Mouse (Mus musculus) hindbrain, postnatal 0 days (tissue): ENCODE measurements around the gene Zfp69. TPM values are rescaled to one million over a fixed set of nuclear protein-coding genes. Genes with fewer than 3 reads are reported as not detected.

Experiments used
- ATAC-seq: fragments of 200-750 bp; cut with Nextera tagmentation; 2 replicates; pipeline ENCODE4 v1.8.0; 2017; ENCODE audit warnings: mild to moderate bottlenecking, moderate TSS enrichment, moderate library complexity
- DNase-seq: peaks from one replicate; pipeline ENCODE4 v3.0.0-alpha.2; 2015; ENCODE audit warnings: low spot score
- H3K27ac ChIP-seq: fragments of 300-500 bp; sonication (generic); 2 replicates; pipeline ENCODE4 v1.5.1; 2014; ENCODE audit warnings: mild to moderate bottlenecking
- H3K27me3 ChIP-seq: fragments of 300-500 bp; sonication (generic); 2 replicates; pipeline ENCODE4 v1.6.1; 2014; ENCODE audit warnings: low read length, mixed read lengths; ENCODE audit not compliant: insufficient read depth
- H3K36me3 ChIP-seq: fragments of 300-500 bp; sonication (generic); 2 replicates; pipeline ENCODE4 v1.6.1; 2014; ENCODE audit warnings: low read length, mixed read lengths; ENCODE audit not compliant: insufficient read depth
- H3K4me1 ChIP-seq: fragments of 300-500 bp; sonication (generic); 2 replicates; pipeline ENCODE4 v1.6.1; 2014; ENCODE audit warnings: antibody characterized with exemption, low read length, mixed read lengths; ENCODE audit not compliant: insufficient read depth
- H3K4me2 ChIP-seq: fragments of 300-500 bp; sonication (generic); 2 replicates; pipeline ENCODE4 v1.6.1; 2014; ENCODE audit warnings: low read depth, mild to moderate bottlenecking, low read length, moderate library complexity, mixed read lengths
- H3K4me3 ChIP-seq: fragments of 300-500 bp; sonication (generic); 2 replicates; pipeline ENCODE4 v1.5.1; 2014; ENCODE audit warnings: low read length
- H3K9ac ChIP-seq: fragments of 300-500 bp; sonication (generic); replicated peaks from 2 replicates; pipeline ENCODE4 v1.6.1; 2014; ENCODE audit warnings: mild to moderate bottlenecking, low read length, moderate library complexity, mixed read lengths
- H3K9me3 ChIP-seq: fragments of 300-500 bp; sonication (generic); 2 replicates; pipeline ENCODE4 v1.6.1; 2016; ENCODE audit warnings: low read length, mixed read lengths
- CTCF ChIP-seq: IDR thresholded peaks from 2 replicates; pipeline ENCODE4 v1.5.1; 2016; ENCODE audit warnings: antibody characterized with exemption, control low read depth, low read depth
- WGBS: fragments of 180-500 bp; shearing (Covaris S2); extraction: QIAGEN DNeasy Blood & Tissue Kit; methylation state at CpG from one replicate; pipeline ENCODE4 v1.1.7; 2014; 5-methylcytosine and 5-hydroxymethylcytosine counted together
- microRNA-seq, 2 experiments: library from miRNA; unstranded; fragments of <30 nt; microRNA quantifications; one replicate each; pipeline ENCODE4; 2016
- polyA plus RNA-seq: library from polyadenylated mRNA; unstranded; fragments of >200 nt; fragmentation: Nextera tagmentation; extraction: Ambion mirVana; gene quantifications from 2 replicates; pipeline ENCODE4 v1.2.1, GENCODE M21; 2015
- total RNA-seq: library from RNA; depleted of rRNA; stranded (reverse); fragments of >200 nt; gene quantifications from 2 replicates; pipeline ENCODE4 v1.2.3, GENCODE M21; 2014; rRNA removed

The Zfp69 gene
- total and polyA plus RNA-seq, 2 experiments from 2014 or later: 1.8 to 4.5 TPM

DNA sequence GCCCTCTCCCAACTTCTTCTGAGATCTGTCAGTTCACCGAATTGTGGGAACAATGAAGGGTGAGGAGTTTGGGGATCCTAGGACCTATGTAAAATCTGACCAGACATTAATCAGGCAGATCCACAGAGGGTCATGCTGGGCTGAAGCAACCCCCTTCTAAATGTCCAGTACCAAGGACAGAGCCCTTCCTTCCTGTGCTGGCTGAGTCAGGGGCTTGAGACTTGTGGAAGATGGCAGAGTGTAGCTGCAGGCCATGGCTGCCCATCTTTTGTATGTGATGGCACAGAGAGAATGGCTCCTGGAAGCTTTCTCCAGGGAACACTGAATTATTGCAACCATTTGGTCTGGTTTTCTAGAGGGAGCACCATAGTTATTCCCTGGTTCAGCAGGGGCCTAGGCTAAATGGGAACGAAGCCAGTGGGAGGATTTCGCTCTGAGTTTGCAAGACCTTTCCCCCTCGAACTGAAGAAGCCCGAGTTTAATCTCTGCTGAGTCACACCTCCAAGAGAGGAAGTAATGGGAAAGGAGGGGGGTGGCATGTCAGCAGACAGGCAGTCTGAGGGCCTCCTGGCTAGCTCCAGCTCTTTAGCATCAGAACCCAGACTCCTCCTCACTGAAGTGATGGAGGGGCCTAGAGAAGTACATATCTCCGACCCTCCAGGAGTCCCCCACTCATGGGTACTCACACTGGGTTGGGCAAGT is 70.6 kb downstream of the Zfp69 start:
- no peaks in the 10 kb centered on the region for H3K9me3 ChIP-seq
- no peak for DNase-seq
- 50% methylated on average over 6 of the region's 6 CpGs for WGBS

More for the DNA sequence above, 70.6 kb downstream of the Zfp69 start:
- H3K9ac ChIP-seq: no peak overlapping the region
- H3K27me3 ChIP-seq: no peaks in the 10 kb centered on the region
- no peak for ATAC-seq
- H3K4me3 ChIP-seq: no peak overlapping the region
- no peaks in the 10 kb centered on the region for H3K36me3 ChIP-seq
- no peak overlapping the region for H3K27ac ChIP-seq
- H3K4me1 ChIP-seq: peaks cover 13% of the 10 kb centered on the region
- TF ChIP-seq CTCF: no peak
- no peak overlapping the region for H3K4me2 ChIP-seq

Small RNA genes within 50 kb of the gene (microRNA-seq; reads per million reads assigned to microRNA genes)
- gene Mir7015: 0.36 to 1.4 reads per million in 2 experiments

Other genes with a start within 250 kb of the Zfp69 start
- 12.4 and 13.9 TPM in 2 replicates for gene Kcnq4, start 203.1 kb downstream of the Zfp69 start, total RNA-seq
- 4.9 and 5.0 TPM in 2 replicates for gene Kcnq4, start 203.1 kb downstream of the Zfp69 start, polyA plus RNA-seq
- gene Nfyc, start 120.1 kb downstream of the Zfp69 start, total RNA-seq: 144 and 175 TPM in 2 replicates
- 66.9 and 69.4 TPM in 2 replicates for gene Nfyc, start 120.1 kb downstream of the Zfp69 start, polyA plus RNA-seq
- gene Rims3, start 96.9 kb downstream of the Zfp69 start, total RNA-seq: 93.7 and 109 TPM in 2 replicates
- 22.0 and 22.8 TPM in 2 replicates for gene Rims3, start 96.9 kb downstream of the Zfp69 start, polyA plus RNA-seq
- gene Exo5, start 26.7 kb downstream of the Zfp69 start, total RNA-seq: 7.4 and 8.6 TPM in 2 replicates
- 13.4 and 13.6 TPM in 2 replicates for gene Exo5, start 26.7 kb downstream of the Zfp69 start, polyA plus RNA-seq
- gene Smap2, start 65.5 kb upstream of the Zfp69 start, total RNA-seq: 78.4 and 79.8 TPM in 2 replicates
- gene Smap2, start 65.5 kb upstream of the Zfp69 start, polyA plus RNA-seq: 37.4 and 42.0 TPM in 2 replicates
- gene Col9a2, start 87.7 kb upstream of the Zfp69 start, total RNA-seq: 39.8 and 43.5 TPM in 2 replicates
- gene Col9a2, start 87.7 kb upstream of the Zfp69 start, polyA plus RNA-seq: 22.8 and 23.8 TPM in 2 replicates
- 20.5 and 21.7 TPM in 2 replicates for gene Zmpste24, start 146.5 kb upstream of the Zfp69 start, total RNA-seq
- gene Zmpste24, start 146.5 kb upstream of the Zfp69 start, polyA plus RNA-seq: 21.3 and 23.0 TPM in 2 replicates
- not detected in 2 replicates for gene Tmco2, start 157.5 kb upstream of the Zfp69 start, total RNA-seq
- 0.21 TPM in 1 of 2 replicates, not detected in the other for gene Tmco2, start 157.5 kb upstream of the Zfp69 start, polyA plus RNA-seq